Mouse (Mus musculus) bone marrow, adult 2 months (tissue): ENCODE results near the gene Spp2. TPM values are rescaled to one million over a fixed set of nuclear protein-coding genes. Genes with fewer than 3 reads are reported as not detected.

ENCODE experiments used
- H3K27ac ChIP-seq: fragments of 200-500 bp; 2 replicates; pipeline ENCODE4 v1.5.1; 2012; ENCODE audit warnings: low read depth, mild to moderate bottlenecking, control low read depth, inconsistent platforms, low read length; ENCODE audit not compliant: control insufficient read depth, poor library complexity, insufficient read depth
- H3K4me1 ChIP-seq: fragments of 200-500 bp; 2 replicates; pipeline ENCODE4 v1.6.1; 2011; ENCODE audit warnings: low read length; ENCODE audit not compliant: control insufficient read depth, insufficient read depth
- H3K4me3 ChIP-seq: fragments of 200-500 bp; replicated peaks from 2 replicates; pipeline ENCODE3; 2011; ENCODE audit warnings: mild to moderate bottlenecking, low read depth, low read length, control low read depth; ENCODE audit not compliant: control insufficient read depth
- CTCF ChIP-seq: fragments of 200-500 bp; IDR thresholded peaks from 2 replicates; pipeline ENCODE4 v1.5.1; 2011; ENCODE audit warnings: low read length, control low read depth; ENCODE audit not compliant: control insufficient read depth, insufficient read depth
- POLR2A ChIP-seq: fragments of 200-500 bp; IDR thresholded peaks from 2 replicates; pipeline ENCODE4 v1.6.1; 2011; ENCODE audit warnings: low read depth, mild to moderate bottlenecking, control low read depth, low read length, borderline replicate concordance; ENCODE audit not compliant: control insufficient read depth
- WGBS: fragments of 180-500 bp; shearing (Covaris S2); methylation state at CpG from one replicate; pipeline ENCODE4 v1.1.7; 2018; 5-methylcytosine and 5-hydroxymethylcytosine counted together
- polyA plus RNA-seq: library from polyadenylated mRNA; stranded (reverse); fragments of >200 nt; gene quantifications from 2 replicates; pipeline ENCODE4 v1.2.4, GENCODE M21; 2011; ENCODE audit warnings: low replicate concordance; ENCODE audit not compliant: missing spikeins, insufficient read depth, insufficient read length

Gene Spp2
- polyA plus RNA-seq, 1 experiment = 4.0 TPM

DNA sequence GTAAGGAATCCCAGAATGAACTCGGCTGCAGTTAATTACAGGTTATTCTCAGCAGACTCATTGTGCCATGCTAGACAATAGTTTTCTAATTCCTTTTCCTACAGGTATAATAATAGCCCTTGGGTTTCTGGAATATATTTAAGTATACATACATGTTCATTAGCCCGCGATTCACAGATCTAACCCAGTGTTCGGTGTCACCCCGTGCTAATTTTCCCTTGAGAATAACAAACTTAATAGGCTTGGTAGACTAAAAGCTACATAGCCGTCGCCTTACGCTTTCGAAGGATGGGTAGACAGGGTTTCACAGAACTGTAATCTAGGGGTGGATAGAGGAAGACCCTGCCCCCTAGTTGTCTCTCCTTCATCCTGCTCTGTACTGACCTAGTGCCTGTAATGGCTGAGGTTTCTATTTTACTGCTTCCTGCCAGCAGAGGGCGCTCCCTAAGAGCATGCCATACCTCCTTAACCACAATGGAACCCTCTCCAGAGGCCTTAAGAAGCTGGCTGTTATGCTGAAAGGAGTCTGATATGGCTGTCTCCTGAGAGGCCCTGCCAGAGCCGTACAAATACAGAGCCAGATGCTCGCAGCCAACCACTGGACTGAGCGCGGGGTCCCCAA lies 49.8 kb downstream of the Spp2 start:
- H3K4me1 ChIP-seq = no peaks in the 10 kb centered on the region
- TF ChIP-seq CTCF (peak; percentile 70), POLR2A (no peak)
- no peak overlapping the region for H3K27ac ChIP-seq
- no peak overlapping the region for H3K4me3 ChIP-seq
- 67% methylated on average over 14 of the region's 14 CpGs for WGBS

- no peak overlapping the region for H3K27ac ChIP-seq
- 76% methylated on average over 4 of the region's 4 CpGs for WGBS
Measured at GRCm38 (mm10) chr1:88459196-88459595, 52.4 kb downstream of the Spp2 start.

GRCm38 (mm10) chr1:88459655-88460054 lies 52.9 kb downstream of the Spp2 start:
- Histone ChIP-seq H3K4me3 (no peak overlapping the region), H3K27ac (no peak overlapping the region), H3K4me1 (no peaks in the 10 kb centered on the region)
- no peak for TF ChIP-seq CTCF
- no peak for TF ChIP-seq POLR2A
- 79% methylated on average over 5 of the region's 5 CpGs for WGBS

More at GRCm38 (mm10) chr1:88459196-88459595, 52.4 kb downstream of the Spp2 start:
- H3K4me3 ChIP-seq = no peak overlapping the region
- H3K4me1 ChIP-seq = no peaks in the 10 kb centered on the region
- TF ChIP-seq CTCF (no peak), POLR2A (no peak)

DNA sequence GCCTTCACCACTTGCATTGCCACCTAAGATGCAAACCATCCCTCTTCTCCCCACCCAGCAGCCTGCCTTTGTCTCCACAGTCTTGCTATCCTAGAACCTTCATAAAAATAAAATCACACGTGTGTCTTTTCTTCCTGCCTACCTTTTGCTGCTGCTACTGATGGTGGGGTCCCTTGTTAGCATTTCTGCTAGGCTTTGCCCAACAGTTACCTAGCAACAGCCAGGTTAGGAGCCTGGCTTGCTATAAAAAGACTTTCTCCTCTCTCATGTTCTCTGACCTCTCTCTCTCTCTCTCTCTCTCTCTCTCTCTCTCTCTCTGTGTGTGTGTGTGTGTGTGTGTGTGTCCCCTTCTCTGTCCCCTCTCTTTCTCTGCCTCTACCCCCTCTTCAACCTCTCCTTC lies 54.3 kb downstream of the Spp2 start:
- WGBS = 21% methylated on average over 1 of the region's 1 CpGs
- TF ChIP-seq POLR2A (no peak), CTCF (no peak)
- no peaks in the 10 kb centered on the region for H3K4me1 ChIP-seq
- no peak overlapping the region for H3K4me3 ChIP-seq
- H3K27ac ChIP-seq = no peak overlapping the region

GRCm38 (mm10) chr1:88462484-88462883 lies 55.7 kb downstream of the Spp2 start:
- Histone ChIP-seq H3K27ac (no peak overlapping the region), H3K4me1 (no peaks in the 10 kb centered on the region), H3K4me3 (no peak overlapping the region)
- 15% methylated on average over 6 of the region's 6 CpGs for WGBS
- TF ChIP-seq POLR2A (no peak), CTCF (no peak)

GRCm38 (mm10) chr1:88463241-88463640 lies 56.5 kb downstream of the Spp2 start:
- Histone ChIP-seq H3K4me1 (no peaks in the 10 kb centered on the region), H3K27ac (no peak overlapping the region), H3K4me3 (no peak overlapping the region)
- TF ChIP-seq POLR2A (no peak), CTCF (no peak)
- WGBS = 74% methylated on average over 3 of the region's 3 CpGs

DNA sequence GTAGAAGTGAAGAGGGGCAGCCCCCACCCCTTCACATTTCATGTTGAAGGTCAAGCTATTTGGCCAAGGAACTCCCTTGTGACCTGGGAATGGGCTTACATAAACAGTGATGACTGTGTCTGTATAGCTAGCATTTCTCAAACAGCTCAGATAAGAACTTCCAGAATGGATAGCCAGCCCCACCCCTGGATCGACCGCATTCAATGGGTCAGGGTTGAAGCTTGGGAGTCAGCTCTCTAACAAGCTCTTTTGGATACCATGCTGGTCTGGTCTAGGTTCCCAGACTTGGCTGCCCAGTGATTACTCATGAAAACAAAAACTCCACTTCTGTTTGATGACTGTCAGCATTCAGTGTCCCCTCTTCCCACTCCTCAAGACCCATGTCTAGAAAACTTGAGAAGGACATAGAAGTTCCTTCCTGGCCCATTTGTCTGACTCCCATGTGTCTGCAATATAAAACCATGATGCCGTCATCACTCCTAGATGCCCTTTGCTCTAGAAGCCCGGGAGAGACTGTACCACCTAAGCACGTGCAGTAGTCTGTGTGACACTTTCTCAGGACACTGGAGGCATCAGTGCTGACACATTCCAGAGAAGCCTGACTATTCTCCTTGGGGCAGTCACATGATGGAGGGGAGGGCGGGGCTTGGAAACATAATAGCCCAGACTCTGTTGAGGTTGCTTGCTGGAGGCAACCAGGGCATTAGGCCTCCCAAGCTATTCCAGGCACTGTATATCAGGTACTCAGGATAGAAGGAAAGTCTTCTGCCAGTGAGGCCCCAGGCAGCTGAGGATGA lies 57.5 kb downstream of the Spp2 start:
- Histone ChIP-seq H3K27ac (no peak overlapping the region), H3K4me1 (no peaks in the 10 kb centered on the region), H3K4me3 (no peak overlapping the region)
- WGBS = 89% methylated on average over 6 of the region's 6 CpGs
- no peak for TF ChIP-seq CTCF
- TF ChIP-seq POLR2A = no peak

DNA sequence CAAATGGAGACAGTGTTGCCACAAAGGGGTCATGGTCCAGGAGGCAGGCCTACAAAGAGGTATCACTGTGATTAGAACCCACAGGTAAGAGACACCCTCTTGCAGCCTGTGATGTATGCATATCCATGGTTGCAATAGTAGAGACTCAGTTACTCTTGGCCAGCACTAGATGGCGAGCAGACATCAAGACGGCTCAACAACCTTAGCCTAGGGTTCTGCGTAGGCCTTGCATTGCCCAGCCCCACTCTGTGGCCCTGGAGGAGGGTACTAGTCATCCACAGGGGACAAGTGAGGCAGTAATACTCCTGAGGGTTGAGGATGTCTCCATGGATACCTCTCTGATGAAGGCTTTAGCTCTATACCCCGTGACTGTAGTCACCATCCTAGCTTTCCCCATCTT lies 59.0 kb downstream of the Spp2 start:
- Histone ChIP-seq H3K27ac (no peak overlapping the region), H3K4me1 (no peaks in the 10 kb centered on the region), H3K4me3 (no peak overlapping the region)
- TF ChIP-seq CTCF (peak; percentile 44; the same call in 1 of the 2 replicates), POLR2A (no peak)
- WGBS = 60% methylated on average over 4 of the region's 4 CpGs
